Mouse (Mus musculus) monocyte, adult 5-6 weeks (primary cell): ENCODE measurements around the gene Rfc2. TPM values are rescaled to one million over a fixed set of nuclear protein-coding genes. Genes with fewer than 3 reads are reported as not detected.

ENCODE experiments used
- ATAC-seq: fragments of 153-309, 156-312 bp; replicated peaks from 2 replicates; pipeline ENCODE4 v1.8.0; 2017; ENCODE audit warnings: mild to moderate bottlenecking; ENCODE audit not compliant: low TSS enrichment, insufficient number of reproducible peaks, severe bottlenecking, poor library complexity, low FRiP score
- total RNA-seq: library from RNA; stranded (forward); fragments of 200-1000, 200-491, 200-594 nt; gene quantifications from 3 replicates; pipeline ENCODE4 v1.2.3, GENCODE M21; 2017

The Rfc2 gene
- total RNA-seq, 1 experiment from 2014 or later: 50.7 TPM

DNA sequence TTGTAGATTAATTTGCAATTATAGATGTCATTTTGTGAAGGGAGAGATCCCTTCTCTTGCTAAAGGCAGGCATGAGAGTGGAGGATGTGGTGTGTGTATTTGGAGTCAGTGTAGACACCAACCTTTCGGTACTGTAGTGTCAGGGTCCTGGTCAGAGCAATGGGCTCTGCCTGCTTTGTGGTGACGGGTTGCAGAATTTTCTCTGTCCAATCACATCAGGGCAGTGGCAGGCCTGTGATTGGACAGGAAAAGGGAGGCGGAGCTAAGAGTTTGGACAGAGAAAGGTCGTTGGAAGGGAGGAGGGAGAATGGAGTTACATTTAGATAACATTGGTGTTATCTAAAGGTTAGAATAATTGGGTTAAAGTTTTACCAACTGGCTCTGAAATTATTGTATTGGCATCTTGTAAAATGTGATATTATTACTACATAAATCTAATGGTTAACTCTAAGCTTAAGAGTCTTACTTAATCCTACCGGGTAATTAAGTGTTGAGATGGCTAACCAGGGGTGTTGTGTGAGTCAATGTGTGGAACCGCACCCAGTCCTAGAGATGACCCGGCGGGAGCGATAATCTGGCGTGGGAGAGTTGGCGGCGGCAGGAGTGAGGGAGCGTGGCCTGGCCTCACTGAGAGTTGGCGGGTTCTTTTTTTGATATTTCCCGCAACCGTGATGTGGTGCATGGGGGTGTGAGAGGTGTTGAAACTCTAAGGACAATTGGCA is 20.6 kb upstream of the Rfc2 start:
- no peak for ATAC-seq

DNA sequence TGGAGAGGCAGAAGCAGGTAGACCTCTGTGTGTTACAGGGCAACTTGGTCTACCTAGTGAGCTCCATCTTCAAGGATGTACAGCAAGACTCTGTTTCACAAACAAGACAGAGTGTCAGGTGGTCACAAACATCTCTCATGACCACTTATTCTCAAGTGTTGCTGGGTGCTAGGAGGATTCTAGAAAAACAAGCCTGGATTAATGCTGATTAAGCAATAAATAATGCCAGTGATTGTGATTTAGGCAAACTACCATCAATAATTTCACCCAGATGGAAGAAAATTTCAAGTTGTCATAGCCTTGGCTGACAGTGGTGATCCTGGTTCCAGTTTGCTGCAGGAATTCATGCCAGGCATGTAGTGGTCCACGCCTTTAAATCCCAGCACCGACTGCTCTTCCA is 16.9 kb upstream of the Rfc2 start:
- ATAC-seq: no peak

DNA sequence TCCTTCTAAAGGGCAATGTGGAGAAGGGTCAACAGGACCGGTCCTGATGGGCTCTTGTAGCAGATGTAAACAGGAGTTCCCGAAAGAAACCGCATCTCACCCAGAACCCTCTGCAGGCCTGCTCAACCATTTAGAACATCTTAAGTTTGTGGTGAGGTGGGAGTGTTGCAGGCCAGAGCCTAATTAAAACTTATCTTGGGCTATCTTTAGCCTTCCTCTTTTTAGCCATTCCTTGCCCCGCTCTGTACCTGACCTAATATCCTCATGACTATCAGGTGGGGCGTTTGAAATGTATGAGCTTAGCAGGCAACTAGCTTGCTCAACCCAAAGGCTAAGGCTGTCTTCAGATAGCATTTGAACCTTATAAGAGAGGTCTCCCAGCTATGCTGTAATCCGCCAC is 15.5 kb upstream of the Rfc2 start:
- no peak for ATAC-seq

DNA sequence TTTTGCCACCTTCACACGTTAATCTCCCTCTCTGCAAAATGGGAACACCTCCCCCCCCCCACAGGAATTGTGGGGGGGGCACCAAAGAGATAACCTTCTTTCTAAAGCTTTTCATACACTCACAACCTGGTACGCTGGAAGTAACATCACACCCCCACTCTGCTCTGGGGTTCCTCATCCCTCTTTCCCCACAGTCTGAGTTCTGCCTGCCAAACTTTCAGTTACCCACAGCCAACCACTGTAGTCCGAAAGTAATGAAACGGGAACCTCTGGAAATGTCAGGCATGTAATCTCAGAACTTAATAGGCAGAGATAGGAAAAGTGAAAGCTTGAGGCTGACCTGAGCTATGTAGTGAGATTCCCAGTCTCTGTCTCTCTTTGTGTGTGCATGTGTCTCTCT is 13.7 kb upstream of the Rfc2 start:
- ATAC-seq: 0 out of 2 replicates have a peak, but pooled peaks have one; percentile 31

GRCm38 (mm10) chr5:134568030-134568429 is 13.1 kb upstream of the Rfc2 start:
- ATAC-seq: no peak

DNA sequence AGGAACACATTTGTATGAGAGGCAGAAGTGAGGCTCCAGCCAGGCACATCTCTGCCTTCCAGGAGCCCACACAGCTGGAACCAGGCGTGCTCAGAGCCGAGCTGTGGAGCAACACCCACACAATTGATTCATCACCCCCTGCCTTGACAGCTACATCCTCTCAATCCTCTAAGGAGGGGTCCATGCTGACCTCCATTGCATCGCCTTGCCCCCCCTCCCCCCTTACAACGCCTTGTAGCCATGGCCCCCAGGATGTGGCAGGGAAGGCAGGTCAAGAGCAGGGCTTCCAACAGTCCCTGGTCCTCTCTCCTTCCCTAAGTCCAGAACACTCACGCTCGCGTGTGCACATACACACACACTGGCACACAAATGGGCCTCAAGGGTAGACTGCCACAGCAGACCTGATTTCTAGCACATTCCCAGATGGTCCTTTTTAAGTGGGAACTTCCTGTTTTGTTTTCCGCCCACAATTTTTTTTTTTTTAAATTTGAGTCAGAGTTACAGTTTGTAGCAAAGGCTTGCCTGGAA is 12.1 kb upstream of the Rfc2 start:
- ATAC-seq: no peak

DNA sequence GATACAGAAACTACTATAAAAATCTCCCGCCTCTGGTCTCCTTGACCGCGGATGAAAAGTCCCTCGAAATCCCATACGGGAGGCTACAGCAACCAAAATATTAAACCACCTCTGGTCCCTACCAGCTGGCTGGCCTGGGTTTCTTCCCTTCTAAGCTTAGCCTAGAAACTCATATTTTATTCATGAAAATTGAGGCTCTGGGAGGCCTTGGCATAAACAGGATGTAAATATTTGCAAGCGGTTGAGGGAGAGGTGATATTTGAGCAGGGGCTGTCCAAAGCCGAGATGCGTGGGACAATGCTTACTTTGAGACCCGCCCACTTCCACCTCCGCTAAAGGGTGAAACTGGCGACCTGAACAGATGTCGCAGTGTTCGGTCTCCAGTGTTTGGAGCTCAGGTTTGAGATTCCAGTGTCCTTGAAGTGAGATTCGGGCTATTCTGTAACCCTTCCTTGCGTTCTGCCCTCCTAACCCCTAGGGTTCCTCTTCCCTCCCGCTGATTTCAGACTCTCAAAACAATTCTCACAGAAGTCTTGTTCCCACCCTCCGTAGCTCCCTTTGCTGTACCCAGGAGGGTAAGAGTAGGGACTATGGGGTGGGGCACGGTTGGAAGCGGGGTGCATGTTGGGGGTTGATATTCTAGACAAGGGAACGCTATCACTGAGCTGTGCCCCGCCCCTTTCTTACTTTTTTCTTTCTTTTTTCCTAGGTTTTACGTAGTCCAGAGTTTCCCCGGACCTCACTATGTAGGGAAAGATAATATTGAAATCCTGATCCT is 9.2 kb upstream of the Rfc2 start:
- peak; percentile 57 for ATAC-seq

DNA sequence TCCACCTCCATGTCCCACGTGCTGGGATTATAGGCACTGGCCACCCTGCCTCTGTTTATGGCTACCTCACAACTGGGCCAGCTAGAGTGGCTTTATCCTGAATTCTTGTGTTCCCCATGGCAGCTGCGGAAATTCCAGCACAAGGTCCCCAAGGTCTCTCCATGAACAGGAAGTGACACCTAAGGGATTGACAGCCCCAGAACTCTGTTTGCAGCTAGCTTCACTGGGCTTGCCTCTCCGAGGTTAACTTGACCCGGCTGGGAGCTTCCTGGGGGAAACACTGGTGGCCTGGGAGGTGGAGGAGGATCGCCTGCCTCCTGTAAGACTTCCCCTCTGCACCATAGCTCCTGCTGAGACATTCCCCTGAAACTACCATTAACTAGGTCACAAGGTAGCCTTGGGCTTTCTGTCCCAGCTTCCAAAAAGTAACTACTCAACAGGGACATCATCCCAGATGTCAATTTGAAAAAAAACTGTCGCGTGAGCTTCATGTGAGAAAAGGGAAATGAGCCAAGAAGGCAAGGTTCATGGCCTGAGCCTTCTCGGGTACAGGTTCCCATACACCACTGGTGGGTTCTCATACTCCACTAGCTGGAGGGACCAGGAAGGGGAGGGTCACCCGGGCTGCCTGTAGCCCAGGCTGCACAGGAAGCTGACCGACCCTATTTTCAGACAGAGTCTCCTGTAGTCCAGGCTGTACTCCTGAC is 8.5 kb upstream of the Rfc2 start:
- ATAC-seq: 0 out of 2 replicates have a peak, but pooled peaks have one; percentile 23

DNA sequence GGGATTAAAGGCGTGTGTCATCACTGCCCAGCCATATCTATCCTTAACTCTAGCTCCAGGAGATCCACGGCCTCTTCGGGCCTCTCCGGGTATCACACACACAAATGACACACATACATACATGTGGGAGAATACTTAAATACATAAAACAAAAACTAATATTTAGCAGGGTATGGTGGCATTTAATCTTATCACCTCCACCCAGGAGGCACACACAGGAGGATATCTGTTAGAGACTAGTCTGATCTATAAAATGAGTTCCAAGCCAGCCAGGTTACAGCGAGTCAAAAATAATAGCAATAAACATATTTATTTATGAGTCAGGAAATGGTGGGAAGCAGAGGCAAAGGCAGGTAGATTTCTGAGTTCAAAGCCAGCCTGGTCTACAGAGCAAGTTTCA is 5.3 kb upstream of the Rfc2 start:
- ATAC-seq: no peak

DNA sequence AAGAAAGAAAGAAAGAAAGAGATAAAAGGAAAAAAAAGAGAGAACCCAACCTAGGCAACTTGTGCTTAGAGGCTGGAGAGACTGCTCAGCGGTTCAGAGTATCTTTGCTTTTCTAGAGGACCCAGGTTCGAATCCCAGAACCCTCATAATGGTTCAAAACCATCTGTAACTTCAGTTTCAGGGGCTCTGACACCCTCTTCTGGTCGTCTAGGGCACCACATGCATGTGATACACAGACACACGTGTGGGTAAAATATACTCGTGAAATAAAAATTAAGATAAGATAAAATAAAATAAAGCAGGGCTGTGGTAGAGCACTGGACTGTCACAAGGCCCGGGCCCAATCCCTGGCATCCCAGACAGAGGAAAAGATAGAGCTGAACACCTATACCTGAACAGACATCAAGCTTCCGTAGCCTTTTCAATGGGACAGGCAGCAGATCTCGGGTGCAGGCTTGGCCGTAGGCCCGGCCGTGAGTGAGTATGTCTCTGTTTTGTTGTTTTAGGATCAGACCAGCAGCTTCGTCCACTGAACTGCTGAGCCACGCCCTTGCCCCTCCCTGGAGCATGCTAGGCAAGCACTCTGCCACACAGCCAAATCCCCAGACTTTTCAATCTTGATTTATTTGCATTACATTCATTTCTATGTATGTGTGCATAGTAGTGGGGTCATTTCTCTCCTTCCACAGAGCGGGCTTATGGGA is 4.5 kb upstream of the Rfc2 start:
- ATAC-seq: no peak

- no peak for ATAC-seq
Measured at GRCm38 (mm10) chr5:134577534-134577933, 3.6 kb upstream of the Rfc2 start.

GRCm38 (mm10) chr5:134579135-134579534 is 2.0 kb upstream of the Rfc2 start:
- no peak for ATAC-seq

DNA sequence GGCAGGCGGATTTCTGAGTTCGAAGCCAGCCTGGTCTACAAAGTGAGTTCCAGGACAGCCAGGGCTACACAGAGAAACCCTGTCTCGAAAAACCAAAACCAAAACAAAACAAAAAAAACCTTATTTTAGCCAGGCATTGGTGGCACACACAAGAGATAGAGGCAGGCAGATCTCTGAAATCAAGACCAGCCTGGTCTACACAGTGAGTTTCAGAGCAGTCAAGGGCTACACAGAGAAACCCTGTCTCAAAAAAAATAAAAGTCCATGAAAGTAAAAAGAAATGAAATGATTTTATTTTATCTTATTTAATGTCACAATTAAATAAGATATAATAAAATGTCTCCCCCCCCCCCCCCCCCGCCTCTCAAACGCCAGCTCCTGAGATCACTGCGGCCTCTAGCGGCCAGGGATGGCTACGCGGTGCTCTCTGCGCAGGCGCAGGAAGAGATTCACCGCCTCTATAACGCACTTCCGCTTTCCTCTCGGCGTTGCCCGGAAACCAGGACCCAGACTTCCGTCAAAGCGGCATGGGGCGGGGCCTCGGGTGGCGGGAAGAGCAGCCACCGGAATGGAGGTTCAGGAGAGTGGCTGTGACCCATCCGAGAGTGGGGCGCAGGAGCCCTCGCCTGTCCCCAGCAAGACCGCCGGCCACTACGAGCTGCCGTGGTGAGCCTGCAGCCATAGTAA is 1.2 kb downstream of the Rfc2 start:
- ATAC-seq: peak; percentile 98

DNA sequence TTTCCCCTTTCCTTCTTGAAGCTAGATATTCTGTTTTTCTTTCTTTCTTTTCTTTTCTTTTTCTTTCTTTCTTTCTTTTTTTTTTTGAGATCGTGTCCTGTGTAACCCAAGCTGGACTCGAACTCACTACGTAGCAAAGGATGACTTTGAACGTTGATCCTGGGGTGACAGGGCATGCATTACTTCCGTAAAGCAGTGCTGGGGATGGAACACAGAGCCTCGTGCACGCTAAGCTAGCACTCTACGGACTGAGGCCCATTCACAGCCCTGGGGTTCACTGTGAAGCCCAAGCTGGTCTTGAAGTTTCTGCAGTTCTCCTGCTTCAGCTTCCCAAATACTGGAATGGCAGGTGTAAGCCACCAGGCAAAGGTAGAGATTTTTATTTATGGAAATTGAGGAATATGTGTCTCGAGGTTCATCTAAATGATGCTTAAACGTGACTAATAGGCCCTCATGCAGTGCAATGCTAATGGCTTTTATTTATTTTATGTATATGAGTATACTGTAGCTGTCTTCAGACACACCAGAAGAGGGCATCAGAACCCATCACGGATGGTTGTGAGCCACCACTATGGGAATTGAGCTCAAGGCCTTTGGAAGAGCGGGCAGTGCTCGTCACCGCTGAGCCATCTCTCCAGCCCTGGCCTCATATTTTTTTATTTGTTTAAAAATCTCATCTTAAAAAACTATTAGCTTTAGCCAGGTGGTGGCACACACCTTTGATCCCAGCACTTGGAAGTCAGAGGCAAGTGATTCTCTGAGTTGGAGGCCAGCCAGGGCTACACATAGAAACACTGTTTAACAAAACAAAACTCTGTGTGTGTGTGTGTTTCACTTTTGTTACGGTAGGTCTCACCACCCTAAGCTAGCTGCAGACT is 2.1 kb downstream of the Rfc2 start:
- ATAC-seq: no peak

DNA sequence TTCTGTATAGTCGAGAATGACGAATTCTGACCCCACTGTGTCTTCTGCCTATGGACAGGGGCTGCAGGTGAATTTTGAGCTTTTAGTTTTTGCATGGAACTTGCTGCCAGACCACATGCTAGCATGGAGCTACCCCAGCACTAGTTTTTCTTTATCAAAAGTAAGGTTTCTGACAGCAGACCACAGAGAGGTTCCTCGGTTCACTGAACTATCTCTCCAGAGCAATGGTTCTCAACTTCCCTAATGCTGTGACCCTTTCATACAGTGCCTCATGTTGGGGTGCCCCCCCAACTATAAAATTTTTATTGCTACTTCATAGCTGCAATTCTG is 2.7 kb downstream of the Rfc2 start:
- ATAC-seq: no peak

- no peak for ATAC-seq
Measured at GRCm38 (mm10) chr5:134584798-134585197, 3.6 kb downstream of the Rfc2 start.

GRCm38 (mm10) chr5:134589900-134590299 is 8.7 kb downstream of the Rfc2 start:
- ATAC-seq: no peak; the same call in 1 of the 2 replicates
